Mouse (Mus musculus): ENCODE data around the gene Pth.

Gene Pth

DNA sequence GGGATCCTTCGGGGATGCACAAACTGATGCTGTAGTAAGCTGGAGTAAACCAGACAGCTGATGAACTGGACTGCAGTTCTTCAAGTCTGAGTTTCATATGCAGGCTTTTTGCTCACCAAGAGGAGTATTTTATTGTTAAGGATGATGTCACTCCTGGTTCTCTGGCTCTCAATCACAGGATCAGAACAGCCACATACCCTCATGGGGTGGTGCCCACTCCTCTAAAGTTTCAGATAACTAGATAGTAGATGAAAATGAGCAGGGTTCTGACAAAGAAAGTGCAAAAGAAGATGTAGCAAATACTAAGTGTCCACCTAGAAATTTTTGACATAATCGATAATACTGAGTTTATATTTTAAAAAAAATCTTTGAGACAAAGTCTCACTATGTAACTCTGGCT is at the start of gene Pth:
TSS of gene Pth (minus strand) at position 101 of the 400 bp plus-strand sequence.
- no peak for DNase-seq (ENCODE audit: low read depth, low spot score)

DNA sequence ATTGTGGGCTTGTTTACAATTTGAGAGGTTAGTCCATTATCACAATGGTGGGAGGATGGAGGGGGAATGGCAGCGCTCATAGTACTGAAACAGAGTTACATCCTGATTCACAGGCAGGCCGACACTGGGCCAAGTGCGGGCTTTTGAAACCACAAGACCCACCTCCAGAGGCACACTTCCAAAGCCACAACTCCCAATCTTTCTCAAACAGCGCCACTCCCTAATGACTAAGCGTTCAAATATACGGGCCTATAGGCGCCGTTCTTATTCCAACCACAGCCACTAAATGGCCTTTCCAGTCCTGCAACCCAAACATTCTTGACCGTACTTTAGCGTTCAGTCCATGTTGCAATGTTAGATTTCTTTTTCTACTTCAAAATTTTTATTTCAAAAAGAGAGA is 47.9 kb upstream of the Pth start:
- no peak for DNase-seq (ENCODE audit: low read depth, low spot score)

DNA sequence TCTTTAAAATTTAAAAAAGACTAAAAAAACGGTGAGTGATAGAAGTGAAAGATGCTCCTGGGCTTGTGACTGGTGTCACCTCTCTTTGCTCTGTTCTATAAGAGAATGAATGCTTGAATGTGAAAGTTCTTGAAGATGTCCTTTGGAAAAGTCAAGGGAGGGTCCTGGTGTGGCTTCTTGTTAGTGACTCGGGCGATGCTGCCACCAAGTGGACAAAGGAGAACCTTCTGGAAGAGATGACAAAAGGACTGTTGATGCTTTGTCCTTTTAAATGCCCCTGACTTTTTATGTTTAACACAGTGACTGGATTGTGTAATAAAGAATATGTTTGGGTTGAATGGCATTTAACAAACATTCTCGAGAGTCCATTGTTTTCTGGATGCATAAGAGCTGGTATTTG is 45.9 kb upstream of the Pth start:
- peak; percentile 57 for DNase-seq (ENCODE audit: low read depth, low spot score)

DNA sequence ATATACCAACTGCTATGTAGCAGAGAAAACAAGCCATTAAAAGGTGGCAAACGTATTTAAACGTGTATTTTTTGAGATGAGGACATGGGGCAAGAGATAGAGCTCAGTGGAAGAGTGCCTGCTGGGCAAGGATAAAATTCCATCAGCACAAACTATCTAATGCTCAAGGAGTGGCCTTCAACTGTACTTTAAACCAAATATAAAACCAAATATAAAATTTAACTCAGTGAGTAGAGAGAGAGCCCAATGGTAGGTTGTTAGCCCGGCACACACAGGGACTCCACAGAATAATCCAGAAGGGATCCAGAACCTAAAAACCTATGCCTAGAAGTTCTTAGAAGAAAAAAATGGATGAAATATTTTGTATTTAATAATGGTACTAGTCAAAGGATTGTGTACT is 45.1 kb upstream of the Pth start:
- no peak for DNase-seq (ENCODE audit: low read depth, low spot score)

DNA sequence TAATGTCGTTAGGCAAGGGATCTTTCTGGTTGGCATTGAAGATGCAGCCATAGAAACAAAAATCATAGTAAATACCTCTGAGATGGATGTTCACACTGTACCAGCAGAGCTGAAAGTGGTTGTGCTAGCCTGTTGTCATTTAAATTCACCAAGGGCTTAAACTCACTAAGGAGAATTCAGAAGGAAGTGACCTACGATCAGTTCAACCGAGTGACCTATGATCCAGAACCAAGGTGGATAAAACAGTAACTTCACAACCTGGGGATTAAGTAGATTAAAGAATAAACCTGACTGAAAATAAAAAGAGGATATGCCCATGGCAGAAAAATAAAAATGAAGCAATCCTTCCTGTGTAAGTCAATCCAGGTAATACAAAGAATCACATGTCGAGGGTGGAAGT is 44.5 kb upstream of the Pth start:
- no peak for DNase-seq (ENCODE audit: low read depth, low spot score)

DNA sequence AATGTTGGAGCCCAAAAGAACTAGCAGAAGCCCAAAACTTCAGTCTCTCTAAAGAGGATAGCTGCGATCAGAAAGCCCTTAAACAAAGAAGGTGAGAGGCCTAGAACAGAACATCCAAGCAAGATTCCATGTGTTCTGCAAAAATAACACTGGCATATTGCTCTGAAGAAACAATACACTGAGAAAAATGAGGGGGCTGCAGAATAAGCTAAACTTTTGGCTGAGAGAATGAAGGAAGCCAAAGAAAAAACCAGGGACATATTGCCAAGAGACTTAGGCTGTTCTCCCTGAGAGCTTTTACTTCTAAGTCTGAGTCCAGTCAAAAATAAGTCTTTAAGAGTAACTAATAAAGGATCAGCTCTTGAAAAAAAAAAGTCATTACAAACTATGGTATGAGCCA is 32.4 kb upstream of the Pth start:
- DNase-seq (ENCODE audit: low read depth, low spot score) = no peak

DNA sequence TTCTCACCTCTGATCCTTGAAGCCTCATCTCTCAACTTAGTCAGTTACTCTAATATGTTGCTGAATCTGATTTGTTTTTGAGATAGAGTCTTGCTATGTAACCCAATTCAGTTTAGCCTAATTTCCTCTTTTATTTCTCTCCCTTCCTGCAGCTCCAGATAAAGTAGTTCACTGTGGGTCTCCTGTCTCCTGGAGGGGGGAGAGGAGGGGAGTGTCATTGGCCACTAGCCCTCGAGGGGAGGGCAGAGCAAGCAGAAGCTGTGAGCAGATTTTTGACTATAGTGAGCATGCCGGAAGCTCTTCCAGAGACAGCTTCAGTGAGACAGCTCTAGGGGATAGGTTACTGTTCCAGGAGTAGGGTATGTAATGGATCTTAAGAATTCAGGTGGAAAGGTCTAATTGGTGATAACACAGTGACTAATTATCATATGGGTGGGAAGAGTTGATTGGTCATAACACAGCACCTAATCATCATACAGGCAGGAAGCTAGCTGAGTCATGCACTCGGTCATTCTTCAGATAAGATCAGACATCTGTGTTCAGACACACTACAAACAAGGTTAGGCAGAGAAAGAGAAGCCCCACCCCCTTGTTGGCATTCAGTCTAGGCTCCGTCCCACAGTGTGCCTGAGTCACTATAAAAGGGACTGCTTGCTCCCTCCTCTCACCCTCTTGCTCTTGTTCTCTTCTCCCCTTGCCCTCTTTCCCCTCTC is 30.9 kb upstream of the Pth start:
- DNase-seq (ENCODE audit: low read depth, low spot score) = no peak

DNA sequence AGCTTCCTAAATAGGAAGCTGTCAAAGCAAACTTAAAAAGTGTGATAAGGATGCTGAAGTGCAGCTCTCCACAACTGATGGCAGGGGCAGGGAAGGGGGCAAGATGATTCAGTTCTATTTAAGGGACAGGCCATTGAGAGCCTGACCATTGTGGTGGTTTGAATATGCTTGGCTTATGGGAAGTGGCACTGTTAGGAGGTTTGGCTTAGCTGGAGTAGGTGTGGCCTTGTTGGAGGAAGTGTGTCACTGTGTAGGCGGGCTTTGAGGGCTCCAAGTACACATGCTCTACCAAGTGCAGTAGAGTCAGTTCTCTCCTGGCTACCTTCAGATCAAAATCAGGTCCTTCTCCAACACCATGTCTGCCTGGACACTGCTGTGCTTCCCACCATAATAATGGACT is 28.2 kb upstream of the Pth start:
- no peak for DNase-seq (ENCODE audit: low read depth, low spot score)

DNA sequence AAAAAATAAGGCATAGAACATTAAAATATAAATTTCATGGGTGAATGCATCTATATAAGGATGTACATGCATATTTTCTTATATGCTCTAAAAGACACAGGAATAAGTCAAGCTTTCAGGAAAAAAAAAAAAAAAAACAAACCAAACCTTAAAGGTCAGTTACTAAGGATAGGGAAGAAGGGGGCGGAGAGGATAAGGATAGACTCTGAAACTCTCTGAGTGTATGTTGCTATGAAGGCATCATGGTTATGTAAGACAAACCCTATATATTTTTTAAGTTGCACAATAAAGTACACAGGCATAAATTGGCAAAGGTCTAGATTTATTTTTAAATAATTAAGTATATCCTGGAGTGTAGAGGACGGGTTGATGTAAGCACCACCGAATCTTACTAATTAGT is 26.9 kb upstream of the Pth start:
- no peak for DNase-seq (ENCODE audit: low read depth, low spot score)

DNA sequence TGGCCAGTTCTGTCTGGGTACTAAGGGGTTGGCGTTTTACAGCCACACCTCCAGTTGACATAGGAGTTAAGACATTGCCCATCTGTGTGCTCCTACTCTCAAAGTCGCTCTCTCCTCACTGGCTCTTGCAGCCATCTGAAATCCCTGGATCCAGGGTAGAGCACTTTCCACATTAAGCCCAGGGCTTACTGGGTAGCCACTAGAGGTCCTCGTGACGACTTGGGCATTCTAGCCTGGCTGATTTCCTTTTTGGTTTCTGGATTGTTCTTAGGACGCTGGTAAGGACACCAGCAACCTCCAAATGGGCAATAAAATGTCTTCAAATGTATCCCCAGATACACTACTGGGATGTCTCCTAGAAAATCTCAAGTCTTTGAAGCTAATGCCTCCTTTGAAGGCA is 20.3 kb upstream of the Pth start:
- peak; percentile 29 for DNase-seq (ENCODE audit: low read depth, low spot score)

DNA sequence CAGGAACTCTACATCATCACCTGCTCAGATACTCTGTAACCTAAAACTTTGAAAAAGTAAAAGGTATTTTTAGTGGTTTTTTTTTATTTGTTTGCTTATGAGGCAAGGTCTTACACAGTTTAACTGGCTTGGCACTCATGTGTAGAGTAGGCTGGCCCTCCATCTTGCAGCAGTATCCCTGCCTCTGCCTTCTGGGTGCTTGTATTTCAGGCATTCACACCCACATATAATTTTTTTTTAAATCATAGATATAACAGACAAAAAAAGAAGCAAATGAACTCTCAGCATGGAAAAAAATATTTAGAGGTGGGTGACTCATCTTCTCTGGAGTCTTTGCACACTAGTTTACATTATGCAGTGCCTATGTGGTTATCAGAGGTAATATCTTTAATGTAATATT is 9.7 kb upstream of the Pth start:
- DNase-seq (ENCODE audit: low read depth, low spot score) = no peak

DNA sequence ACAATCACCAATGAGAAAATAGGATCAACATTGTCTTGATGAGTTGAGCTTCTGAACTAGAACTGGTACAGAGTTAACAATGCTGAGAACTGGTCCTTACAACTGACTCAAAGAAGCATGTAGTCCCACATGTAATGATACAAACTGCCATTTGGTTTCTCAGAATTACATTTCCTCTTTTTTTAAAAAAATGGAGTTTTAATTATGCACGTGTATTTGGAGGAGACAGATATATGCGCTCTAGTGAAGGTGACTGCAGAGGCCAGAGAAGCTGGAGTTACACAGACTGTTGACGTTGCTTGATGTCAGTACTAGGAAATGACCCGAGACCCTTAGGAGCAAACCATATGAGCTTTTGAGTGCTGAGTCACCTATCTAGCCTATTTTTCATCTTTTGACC is 8.3 kb upstream of the Pth start:
- DNase-seq (ENCODE audit: low read depth, low spot score) = no peak

DNA sequence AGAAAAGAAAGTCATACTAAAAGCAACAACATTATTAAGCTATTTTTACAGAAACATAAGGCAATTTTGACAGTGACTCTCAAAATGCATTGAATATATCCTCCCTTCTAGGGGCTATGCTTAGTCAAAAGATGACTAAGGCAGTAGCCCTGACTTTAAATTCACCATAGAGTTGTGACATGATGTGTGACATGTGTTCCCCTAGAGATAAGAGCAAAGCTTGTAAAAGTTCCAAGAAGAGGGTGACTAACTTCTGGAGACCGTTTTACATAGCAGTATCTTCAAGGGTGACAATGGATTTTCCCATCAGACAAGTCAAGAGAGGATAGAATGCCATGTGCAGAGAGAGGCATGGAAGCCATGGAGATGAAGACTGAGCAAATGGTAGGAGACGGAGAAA is 3.2 kb upstream of the Pth start:
- no peak for DNase-seq (ENCODE audit: low read depth, low spot score)

DNA sequence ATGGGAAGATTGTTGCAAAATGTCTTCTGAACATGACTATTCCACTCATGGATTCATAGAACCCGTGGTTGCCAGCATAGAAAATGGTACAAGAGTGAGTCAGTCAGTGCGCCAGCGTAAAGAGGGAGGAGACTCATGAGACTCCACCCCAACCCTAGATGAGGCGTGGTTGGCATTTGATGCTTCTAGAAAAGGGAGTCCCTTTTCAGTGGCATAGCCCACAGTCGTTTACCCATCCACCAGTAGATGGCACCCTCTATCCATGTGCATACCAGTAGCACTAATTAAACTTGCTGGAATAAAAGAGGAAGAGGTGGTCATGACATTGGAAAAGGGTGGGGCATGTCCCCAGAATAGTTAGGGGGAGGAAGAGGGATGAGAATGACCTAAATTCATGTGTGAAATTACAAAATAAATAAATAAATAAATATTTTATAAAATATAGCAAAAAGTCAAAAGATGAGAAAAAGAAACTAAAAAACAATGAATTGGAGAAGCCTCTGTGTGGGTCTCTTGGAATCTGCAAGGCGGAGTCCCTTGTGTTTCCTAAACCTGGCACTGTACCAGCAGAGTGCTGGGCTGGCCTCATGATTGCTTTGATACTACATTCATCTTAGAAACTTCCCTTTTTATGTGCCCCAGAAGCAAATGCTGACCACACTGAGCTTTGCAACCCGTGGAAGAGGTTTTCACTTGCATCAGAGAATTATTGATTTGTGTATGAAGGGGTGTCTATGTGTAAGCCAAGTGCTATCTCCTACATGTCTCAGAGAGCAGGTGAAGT is 10.3 kb downstream of the Pth start:
- peak; percentile 95 for DNase-seq (ENCODE audit: low read depth, low spot score)

DNA sequence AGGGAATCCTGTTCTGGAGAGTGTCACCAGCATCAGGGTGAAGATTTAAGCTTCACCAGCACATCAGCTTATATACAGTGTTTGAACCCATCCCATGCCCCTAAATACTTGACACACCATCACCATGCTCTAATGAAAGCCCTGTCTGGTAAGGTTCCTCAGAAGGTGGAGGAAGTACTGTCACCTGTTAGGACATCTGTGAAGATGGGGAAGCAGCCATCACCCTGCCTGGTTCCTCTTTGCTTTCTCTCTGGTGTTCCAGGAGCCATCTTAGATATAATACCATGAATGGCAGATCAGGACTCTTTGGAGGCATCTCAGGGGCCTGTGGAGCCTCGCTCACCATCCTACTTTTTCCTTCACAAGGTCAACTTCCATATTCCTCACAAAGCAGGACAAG is 15.7 kb downstream of the Pth start:
- DNase-seq (ENCODE audit: low read depth, low spot score) = no peak

DNA sequence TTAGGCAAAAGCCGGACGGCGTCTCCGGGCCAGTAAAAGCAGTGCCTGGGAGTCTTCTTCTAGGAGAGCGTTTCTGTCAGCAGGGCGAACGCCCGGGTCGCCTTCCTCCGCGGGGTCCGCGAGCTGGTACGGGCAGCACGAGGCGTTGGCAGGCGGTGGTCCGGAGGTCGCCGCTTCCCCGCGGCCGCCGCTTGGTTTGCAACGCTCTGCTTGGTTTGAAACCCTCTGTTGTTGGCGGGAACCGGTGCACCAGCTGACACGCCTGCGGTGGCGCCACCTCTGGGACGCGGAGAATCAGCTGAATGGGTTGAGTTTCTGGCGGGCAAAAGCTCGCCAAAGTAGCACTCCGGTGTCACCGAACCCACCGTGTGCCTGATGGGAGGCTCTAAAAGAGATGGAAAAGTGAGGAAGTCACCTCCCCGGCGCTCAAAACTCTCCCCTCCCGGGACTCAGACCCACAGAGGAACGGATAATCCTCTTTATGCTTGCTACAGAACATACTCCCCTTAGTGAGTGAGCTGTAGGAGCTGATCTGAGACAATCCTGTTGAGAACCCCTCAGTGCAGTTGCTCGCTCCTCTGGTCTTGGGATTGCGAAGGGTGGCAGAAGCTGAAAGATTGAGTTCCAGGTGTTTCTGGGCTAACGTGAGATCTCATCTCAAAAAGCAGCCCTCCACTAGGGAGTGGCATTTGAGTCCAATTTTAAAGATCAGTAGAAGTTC is 18.6 kb downstream of the Pth start:
- DNase-seq (ENCODE audit: low read depth, low spot score) = peak; percentile 68

DNA sequence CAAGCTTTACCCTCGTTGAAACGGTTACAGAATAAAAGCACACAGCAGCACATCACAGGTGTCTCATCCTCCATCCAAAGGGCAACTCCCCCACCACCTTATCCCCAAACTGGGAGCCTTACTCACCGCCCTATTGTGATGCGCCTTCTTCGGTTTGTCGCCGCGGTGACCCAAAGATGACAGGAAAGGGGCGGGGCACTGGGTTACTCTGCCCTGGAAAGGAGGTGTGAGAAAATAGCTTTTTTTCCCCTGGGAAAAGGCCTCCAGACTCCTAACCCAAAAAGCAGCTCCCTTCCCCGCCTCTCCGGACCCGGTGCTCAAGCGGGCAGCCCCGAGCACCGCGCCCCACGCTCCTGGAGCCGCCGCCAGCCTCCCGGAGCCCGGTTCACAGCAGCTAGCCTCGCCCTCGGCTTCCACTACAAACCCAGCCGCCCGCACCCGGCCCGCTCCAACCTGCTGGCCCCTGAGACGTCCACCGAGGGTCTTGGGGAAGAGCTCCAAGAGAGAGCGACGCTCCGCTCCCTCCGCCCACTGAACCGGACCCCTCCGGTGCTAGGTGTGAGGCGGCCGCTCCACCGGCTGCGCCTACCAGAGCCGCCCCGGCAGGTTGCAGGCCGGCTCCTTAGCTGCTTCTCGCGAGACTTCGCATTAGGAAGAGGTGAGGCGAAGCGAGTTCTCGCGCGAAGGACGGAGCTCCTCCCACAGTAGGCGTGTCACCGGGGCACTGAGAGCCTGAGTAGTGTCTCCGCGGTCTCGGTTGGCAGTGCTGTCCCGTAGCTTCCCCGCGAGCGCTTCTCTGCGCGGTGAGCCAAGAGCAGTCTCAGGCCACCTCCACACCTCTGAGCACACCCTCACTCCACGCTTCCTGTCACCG is 19.4 kb downstream of the Pth start, which contains the start of gene Btbd10:
TSS of gene Btbd10 (minus strand) at position 647 of the 874 bp plus-strand sequence.
- DNase-seq (ENCODE audit: low read depth, low spot score) = peak; percentile 98

DNA sequence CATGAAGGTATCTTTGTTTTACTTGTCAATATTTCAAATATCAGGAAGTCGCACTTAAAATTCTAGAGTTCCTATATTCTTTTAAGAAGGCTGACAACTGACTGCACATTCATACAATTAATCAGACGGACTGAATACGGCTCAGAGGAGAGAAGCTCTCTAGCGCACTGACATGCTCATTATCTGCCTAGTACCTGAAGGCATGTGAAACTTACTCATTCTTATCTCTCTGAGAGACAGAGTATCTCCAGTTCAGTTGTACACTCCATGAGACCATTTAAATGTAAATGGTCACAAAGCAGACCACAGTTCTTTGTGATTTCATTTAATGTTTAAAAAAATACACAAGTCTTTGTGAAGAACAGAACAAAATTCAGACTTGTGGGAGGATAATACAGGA is 20.9 kb downstream of the Pth start:
- DNase-seq (ENCODE audit: low read depth, low spot score) = no peak

DNA sequence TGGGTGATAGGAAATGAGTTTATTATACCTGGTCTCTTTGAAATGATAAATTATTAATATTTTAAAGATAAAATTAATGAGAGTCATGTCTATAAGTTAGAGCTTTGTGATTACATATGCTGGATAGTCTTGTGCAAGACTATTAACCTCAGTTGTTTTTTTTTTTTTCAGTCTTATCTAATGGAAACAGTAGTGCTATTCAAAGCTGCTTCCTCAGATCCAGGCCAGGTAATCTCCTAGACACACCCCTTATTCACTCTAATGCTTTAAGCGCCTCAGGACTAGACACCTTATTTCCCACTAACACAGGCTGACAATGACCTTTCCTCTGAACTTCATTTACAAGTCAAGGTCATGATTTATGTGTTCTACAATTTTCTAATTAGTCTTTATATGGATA is 39.3 kb downstream of the Pth start:
- DNase-seq (ENCODE audit: low read depth, low spot score) = no peak

DNA sequence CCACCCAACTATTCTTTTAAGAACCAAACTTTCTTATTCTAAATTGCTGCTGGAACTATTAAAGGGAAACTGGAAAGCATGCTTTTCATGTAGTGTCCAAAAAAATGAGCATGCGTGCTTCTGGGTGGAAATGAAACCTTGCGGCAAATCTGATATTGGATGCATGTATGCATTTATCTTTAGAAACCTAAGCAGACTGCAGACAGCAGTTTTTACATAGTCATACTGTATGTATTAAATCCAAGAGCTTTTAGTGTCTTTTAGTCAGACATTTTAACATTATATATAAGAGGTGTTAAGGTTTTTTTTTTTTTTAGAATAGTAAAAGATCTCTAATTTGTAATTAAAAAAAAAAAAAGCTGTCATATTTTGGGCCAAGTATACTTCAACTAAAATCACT is 40.7 kb downstream of the Pth start:
- no peak for DNase-seq (ENCODE audit: low read depth, low spot score)

DNA sequence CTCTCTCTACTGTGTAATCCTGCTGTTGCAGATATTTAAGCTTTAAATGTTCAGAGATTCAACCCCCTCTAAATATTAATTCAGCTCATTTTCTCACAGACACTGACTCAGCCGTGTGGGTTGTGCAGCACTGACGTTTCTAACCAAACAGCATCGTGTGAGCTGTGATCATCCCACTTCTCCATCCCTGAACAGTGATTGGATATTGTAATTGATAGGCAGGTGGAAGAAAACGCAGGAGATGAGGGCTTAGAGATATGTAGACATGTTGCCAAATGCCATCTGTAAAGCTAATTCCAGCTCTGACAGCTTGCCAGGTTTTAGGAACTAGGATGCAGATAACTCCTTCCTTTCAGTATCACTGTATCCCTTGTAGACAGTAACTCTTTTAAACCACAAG is 41.1 kb downstream of the Pth start:
- no peak for DNase-seq (ENCODE audit: low read depth, low spot score)
